Mouse (Mus musculus) C2C12 (cell line): Measurements from ENCODE around the gene Mansc1. TPM values are rescaled to one million over a fixed set of nuclear protein-coding genes. Genes with fewer than 3 reads are reported as not detected.
A peak's percentile ranks its signal among the peaks of the same experiment; 100 is the strongest.

Source experiments
- H3K27me3 ChIP-seq: one replicate; pipeline ENCODE4 v1.6.1; 2011; ENCODE audit not compliant: control insufficient read depth, insufficient read depth, insufficient read length
- H3K36me3 ChIP-seq: one replicate; pipeline ENCODE4 v1.6.1; 2011; ENCODE audit not compliant: control insufficient read depth, insufficient read depth
- H3K4me3 ChIP-seq: one replicate; pipeline ENCODE4 v1.5.1; 2011; ENCODE audit warnings: mild to moderate bottlenecking, control low read depth; ENCODE audit not compliant: poor library complexity, insufficient read depth, severe bottlenecking
- H3K79me2 ChIP-seq: one replicate; pipeline ENCODE4 v1.6.1; 2011; ENCODE audit not compliant: control insufficient read depth, insufficient read depth
- H3K79me3 ChIP-seq: one replicate; pipeline ENCODE4 v1.6.1; 2011; ENCODE audit warnings: low read depth, control low read depth
- H3ac ChIP-seq: one replicate; pipeline ENCODE3; 2011; ENCODE audit warnings: low read depth; ENCODE audit not compliant: control insufficient read depth, insufficient read length
- CEBPB ChIP-seq: IDR thresholded peaks from one replicate; pipeline ENCODE4 v1.6.1; 2011; ENCODE audit warnings: low read depth, mild to moderate bottlenecking, control low read depth, moderate library complexity
- CTCF ChIP-seq: IDR thresholded peaks from one replicate; pipeline ENCODE4 v1.5.1; 2011; ENCODE audit not compliant: control insufficient read depth, insufficient read depth, insufficient read length
- FOSL1 ChIP-seq: IDR thresholded peaks from one replicate; pipeline ENCODE4 v1.8.0; 2011; ENCODE audit warnings: mild to moderate bottlenecking, low read length; ENCODE audit not compliant: poor library complexity, insufficient read depth, severe bottlenecking
- MAX ChIP-seq: IDR thresholded peaks from one replicate; pipeline ENCODE4 v1.6.1; 2011; ENCODE audit warnings: mild to moderate bottlenecking, control low read depth
- MYOD1 ChIP-seq: IDR thresholded peaks from one replicate; pipeline ENCODE4 v1.6.1; 2011; ENCODE audit warnings: low read depth; ENCODE audit not compliant: control insufficient read depth, insufficient read length
- MYOG ChIP-seq: IDR thresholded peaks from one replicate; pipeline ENCODE4 v1.6.1; 2011; ENCODE audit not compliant: control insufficient read depth, insufficient read length; ENCODE audit errors: extremely low read depth
- USF1 ChIP-seq: IDR thresholded peaks from one replicate; pipeline ENCODE4 v1.6.1; 2011; ENCODE audit warnings: low read depth, mild to moderate bottlenecking, control low read depth, moderate library complexity
- polyA plus RNA-seq: library from polyadenylated mRNA; unstranded; fragments of >200 nt; fragmentation: generic; extraction: Trizol; gene quantifications from one replicate; pipeline ENCODE4 v1.2.1, GENCODE M21; 2012; ENCODE audit warnings: missing spikeins

The Mansc1 gene
- polyA plus RNA-seq, 1 experiment, result not detected

GRCm38 (mm10) chr6:134565606-134566247 is 66.6 kb downstream of the Mansc1 start:
- Histone ChIP-seq H3K27me3 (no peaks in the 10 kb centered on the region), H3K79me3 (peaks cover 50% of the 10 kb centered on the region), H3K79me2 (peaks cover 61% of the 10 kb centered on the region), H3K36me3 (no peaks in the 10 kb centered on the region), H3K4me3 (peak overlapping the region; percentile 76), H3ac (peak overlapping the region; percentile 82)
- no peak for TF ChIP-seq CEBPB
- no peak for TF ChIP-seq CTCF
- TF ChIP-seq MYOD1, result no peak
- no peak for TF ChIP-seq MYOG
- no peak for TF ChIP-seq MAX
- TF ChIP-seq USF1, result no peak
- no peak for TF ChIP-seq FOSL1

GRCm38 (mm10) chr6:134564539-134564938 is 67.7 kb downstream of the Mansc1 start:
- Histone ChIP-seq H3K4me3 (no peak overlapping the region), H3K79me2 (peaks cover 72% of the 10 kb centered on the region), H3K27me3 (no peaks in the 10 kb centered on the region), H3K36me3 (no peaks in the 10 kb centered on the region), H3K79me3 (peaks cover 55% of the 10 kb centered on the region), H3ac (no peak overlapping the region)
- TF ChIP-seq MYOG, result no peak
- TF ChIP-seq CTCF, result no peak
- no peak for TF ChIP-seq USF1
- TF ChIP-seq CEBPB, result no peak
- no peak for TF ChIP-seq MAX
- no peak for TF ChIP-seq FOSL1
- TF ChIP-seq MYOD1, result no peak

GRCm38 (mm10) chr6:134559635-134560034 is 72.7 kb downstream of the Mansc1 start:
- no peak overlapping the region for H3ac ChIP-seq
- no peaks in the 10 kb centered on the region for H3K27me3 ChIP-seq
- peaks cover 71% of the 10 kb centered on the region for H3K79me3 ChIP-seq
- no peaks in the 10 kb centered on the region for H3K36me3 ChIP-seq
- no peak for TF ChIP-seq USF1
- no peak for TF ChIP-seq MYOG
- TF ChIP-seq FOSL1, result no peak
- no peak for TF ChIP-seq MAX
- TF ChIP-seq CEBPB, result no peak
- TF ChIP-seq CTCF, result no peak
- no peak overlapping the region for H3K4me3 ChIP-seq
- peaks cover 97% of the 10 kb centered on the region for H3K79me2 ChIP-seq

Other genes starting within 250 kb of the Mansc1 start
- gene Bcl2l14, start 236.2 kb downstream of the Mansc1 start, polyA plus RNA-seq, result not detected
- 5.9 TPM for gene Lrp6, start 65.5 kb downstream of the Mansc1 start, polyA plus RNA-seq
- gene Borcs5, start 7.0 kb upstream of the Mansc1 start, polyA plus RNA-seq, result 6.0 TPM
- gene Dusp16, start 160.1 kb upstream of the Mansc1 start, polyA plus RNA-seq, result 3.3 TPM
- 0.74 TPM for gene Crebl2, start 197.7 kb upstream of the Mansc1 start, polyA plus RNA-seq